Mouse (Mus musculus): ENCODE results near the gene Bpifb5.
"Not testable (repeated sequence)": the region's sequence is repeated elsewhere in the genome, so short reads cannot be mapped to it uniquely, and the experiment has no call there.

Gene Bpifb5

GRCm38 (mm10) chr2:154240771-154241170 is 17.2 kb downstream of the Bpifb5 start:
- DNase-seq (ENCODE audit: low spot score), result no peak

- DNase-seq (ENCODE audit: low spot score), result not testable (repeated sequence)
Measured at GRCm38 (mm10) chr2:154242726-154243125, 19.2 kb downstream of the Bpifb5 start.

GRCm38 (mm10) chr2:154243356-154244036 is 20.0 kb downstream of the Bpifb5 start:
- DNase-seq (ENCODE audit: low spot score), result no peak

- DNase-seq (ENCODE audit: low spot score), result no peak
Measured at GRCm38 (mm10) chr2:154245322-154245721, 21.8 kb downstream of the Bpifb5 start.

- not testable (repeated sequence) for DNase-seq (ENCODE audit: low spot score)
Measured at GRCm38 (mm10) chr2:154255254-154255653, 31.7 kb downstream of the Bpifb5 start.

- no peak for DNase-seq (ENCODE audit: low spot score)
Measured at GRCm38 (mm10) chr2:154255770-154256169, 32.2 kb downstream of the Bpifb5 start.

- not testable (repeated sequence) for DNase-seq (ENCODE audit: low spot score)
Measured at GRCm38 (mm10) chr2:154257554-154257953, 34.0 kb downstream of the Bpifb5 start, which contains the start of gene Bpifb9a. TSS of gene Bpifb9a (plus strand) at chr2:154257854.

GRCm38 (mm10) chr2:154264397-154264796 is 40.9 kb downstream of the Bpifb5 start:
- DNase-seq (ENCODE audit: low spot score), result not testable (repeated sequence)
